Mouse (Mus musculus) G1E (cell line): Measurements from ENCODE around the gene Sh3bp2. TPM values are rescaled to one million over a fixed set of nuclear protein-coding genes. Genes with fewer than 3 reads are reported as not detected.
"Not testable (repeated sequence)": the region's sequence is repeated elsewhere in the genome, so short reads cannot be mapped to it uniquely, and the experiment has no call there.

Experiments used
- ATAC-seq: 2 replicates; pipeline ENCODE4 v1.8.0; 2016; ENCODE audit warnings: mild to moderate bottlenecking; ENCODE audit not compliant: insufficient number of reproducible peaks, poor library complexity, low FRiP score, severe bottlenecking; ENCODE audit errors: extremely low read depth
- DNase-seq: peaks from one replicate; pipeline ENCODE4 v3.0.0; 2012; ENCODE audit warnings: low spot score
- H3K27me3 ChIP-seq: 2 replicates; pipeline ENCODE4 v1.6.1; 2012; ENCODE audit warnings: mild to moderate bottlenecking, low read length, inconsistent platforms; ENCODE audit not compliant: insufficient read depth
- H3K36me3 ChIP-seq: replicated peaks from 2 replicates; pipeline ENCODE3; 2012; ENCODE audit warnings: mild to moderate bottlenecking, inconsistent platforms
- H3K4me1 ChIP-seq: 2 replicates; pipeline ENCODE4 v1.6.1; 2012; ENCODE audit warnings: low read depth, low read length, inconsistent platforms, mixed read lengths; ENCODE audit not compliant: insufficient read depth
- H3K4me3 ChIP-seq: 2 replicates; pipeline ENCODE4 v1.5.1; 2012; ENCODE audit warnings: low read depth, mild to moderate bottlenecking, inconsistent platforms, low read length, moderate library complexity, mixed read lengths
- H3K9me3 ChIP-seq: replicated peaks from 2 replicates; pipeline ENCODE4 v1.6.1; 2012; ENCODE audit warnings: inconsistent platforms
- CTCF ChIP-seq: IDR thresholded peaks from 2 replicates; pipeline ENCODE4 v1.5.1; 2012; ENCODE audit warnings: low read depth, low read length, inconsistent platforms, mixed read lengths
- GATA1 ChIP-seq: IDR thresholded peaks from 2 replicates; pipeline ENCODE4 v1.6.1; 2012; ENCODE audit warnings: borderline replicate concordance, low read length, inconsistent platforms, mixed read lengths
- GATA2 ChIP-seq: IDR thresholded peaks from 2 replicates; pipeline ENCODE4 v1.6.1; 2012; ENCODE audit warnings: low read depth, low read length, inconsistent platforms, borderline replicate concordance
- POLR2AphosphoS5 ChIP-seq: IDR thresholded peaks from 2 replicates; pipeline ENCODE4 v1.6.1; 2012; ENCODE audit warnings: low read depth, low read length, inconsistent platforms; ENCODE audit not compliant: insufficient replicate concordance
- TAL1 ChIP-seq: conservative IDR thresholded peaks from 2 replicates; pipeline ENCODE4 v1.6.1; 2012; ENCODE audit warnings: low read depth, low read length, inconsistent platforms, mixed read lengths
- polyA plus RNA-seq: library from polyadenylated mRNA; stranded (reverse); fragments of >175 nt; gene quantifications from 2 replicates; pipeline ENCODE4 v1.2.3, GENCODE M21; 2012
- total RNA-seq, 2 experiments: library from RNA; stranded (forward) in 1 of 2; stranded (reverse) in 1 of 2; fragments of 200-1000 nt in 1 of 2; fragments of >200 nt in 1 of 2; fragmentation: Nextera tagmentation in 1 of 2; gene quantifications; 2 replicates each; pipeline ENCODE4 v1.2.3; 2014 to 2017

Sh3bp2 gene
- total and polyA plus RNA-seq, 3 experiments = 2.2 to 6.7 (median 3.5) TPM

- peaks cover 3% of the 10 kb centered on the region for H3K36me3 ChIP-seq
- no peak for ATAC-seq
- no peak for DNase-seq
- TF ChIP-seq TAL1 (no peak), CTCF (no peak), GATA2 (no peak), GATA1 (no peak), POLR2AphosphoS5 (no peak)
- H3K4me3 ChIP-seq = no peak overlapping the region
- H3K27me3 ChIP-seq = no peaks in the 10 kb centered on the region
- peaks cover 42% of the 10 kb centered on the region for H3K4me1 ChIP-seq
- H3K9me3 ChIP-seq = no peaks in the 10 kb centered on the region
Observed at GRCm38 (mm10) chr5:34571551-34571950, 45.9 kb downstream of the Sh3bp2 start.

- not testable (repeated sequence) for H3K9me3 ChIP-seq, H3K27me3 ChIP-seq, DNase-seq, ATAC-seq
- Histone ChIP-seq H3K4me3 (peak overlapping the region; percentile 89), H3K36me3 (peaks cover 12% of the 10 kb centered on the region), H3K4me1 (peaks cover 52% of the 10 kb centered on the region)
Observed at GRCm38 (mm10) chr5:34572568-34572967, 46.9 kb downstream of the Sh3bp2 start.

- ATAC-seq (peak; percentile 97), DNase-seq (peak; percentile 99)
- H3K36me3 ChIP-seq = peaks cover 19% of the 10 kb centered on the region
- H3K27me3 ChIP-seq = no peaks in the 10 kb centered on the region
- TF ChIP-seq GATA1 (no peak), CTCF (no peak), POLR2AphosphoS5 (0 out of 2 replicates have a peak, but pooled peaks have one; percentile 80), TAL1 (peak; percentile 48), GATA2 (no peak)
- H3K4me3 ChIP-seq = peak within 1 kb of the TSS; percentile 89
- peaks cover 62% of the 10 kb centered on the region for H3K4me1 ChIP-seq
- H3K9me3 ChIP-seq = no peaks in the 10 kb centered on the region
Observed at GRCm38 (mm10) chr5:34573268-34574221, 47.9 kb downstream of the Sh3bp2 start, which contains the start of gene Add1. Gene Add1 (plus strand): TSS chr5:34573664.

GRCm38 (mm10) chr5:34574721-34575120, 49.1 kb downstream of the Sh3bp2 start:
- Histone ChIP-seq H3K4me1 (peaks cover 67% of the 10 kb centered on the region), H3K27me3 (no peaks in the 10 kb centered on the region), H3K4me3 (peak overlapping the region; percentile 89), H3K9me3 (no peaks in the 10 kb centered on the region), H3K36me3 (peaks cover 20% of the 10 kb centered on the region)
- DNase-seq = peak; percentile 49
- ATAC-seq = no peak
- TF ChIP-seq TAL1 (no peak), GATA1 (no peak), POLR2AphosphoS5 (no peak), GATA2 (no peak), CTCF (no peak)

GRCm38 (mm10) chr5:34576286-34576685, 50.6 kb downstream of the Sh3bp2 start:
- TF ChIP-seq GATA1 = no peak
- TF ChIP-seq CTCF = no peak
- TF ChIP-seq GATA2 = no peak
- no peak for TF ChIP-seq POLR2AphosphoS5
- TF ChIP-seq TAL1 = no peak
- Histone ChIP-seq H3K27me3 (no peaks in the 10 kb centered on the region), H3K9me3 (no peaks in the 10 kb centered on the region), H3K4me1 (peaks cover 64% of the 10 kb centered on the region), H3K36me3 (peaks cover 20% of the 10 kb centered on the region), H3K4me3 (no peak overlapping the region)
- ATAC-seq (no peak), DNase-seq (no peak)

GRCm38 (mm10) chr5:34578038-34578655, 52.5 kb downstream of the Sh3bp2 start:
- H3K36me3 ChIP-seq = peaks cover 20% of the 10 kb centered on the region
- H3K4me3 ChIP-seq = no peak overlapping the region
- no peak for DNase-seq
- no peak for ATAC-seq
- H3K9me3 ChIP-seq = no peaks in the 10 kb centered on the region
- H3K27me3 ChIP-seq = no peaks in the 10 kb centered on the region
- TF ChIP-seq GATA1 (no peak), GATA2 (no peak), POLR2AphosphoS5 (no peak), TAL1 (no peak)
- H3K4me1 ChIP-seq = peaks cover 67% of the 10 kb centered on the region
